In the genomic region with DNA sequence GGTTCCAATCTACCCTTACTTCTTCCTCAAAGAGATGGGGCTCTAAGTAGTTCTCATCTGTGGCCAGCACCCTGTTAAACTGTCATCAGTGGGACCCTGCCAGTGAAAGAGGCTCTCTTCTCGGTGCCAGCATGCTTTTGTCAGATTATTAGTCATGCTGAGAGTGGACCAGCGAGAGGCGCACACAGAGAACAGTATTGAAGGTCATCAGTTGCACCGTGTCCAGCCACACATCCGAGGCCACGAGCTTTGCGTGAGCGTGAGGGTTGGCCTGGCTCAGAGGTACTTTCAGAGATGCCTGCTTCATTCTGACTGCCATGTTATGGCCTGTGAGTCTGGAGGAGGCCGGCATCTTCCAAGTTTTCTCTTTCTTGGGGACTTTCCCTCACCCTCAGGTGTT, we compare ENCODE assay signal across 10 mouse cellular contexts.
"Had no signal": no experiment of that assay in that cellular context is flagged by ENCODE, and none has a peak within 500 bp of the region (broad histone marks: within the 10 kb centered on the region; RNA-seq: fewer than 3 reads in every experiment).

No protein-coding gene starts in this region.

- H3K27ac ChIP-seq: layer of hippocampus, adult 2 months; limb, embryonic 13.5 days; liver, embryonic 12.5 days; midbrain, embryonic 13.5 days; stomach, embryonic 15.5 days had no signal

- H3K4me3 ChIP-seq: layer of hippocampus, adult 2 months; limb, embryonic 13.5 days; liver, embryonic 12.5 days; midbrain, embryonic 13.5 days; stomach, embryonic 15.5 days had no signal

- H3K27me3 ChIP-seq: limb, embryonic 13.5 days; liver, embryonic 12.5 days; midbrain, embryonic 13.5 days; stomach, embryonic 15.5 days had no signal

- H3K36me3 ChIP-seq: limb, embryonic 13.5 days; liver, embryonic 12.5 days; midbrain, embryonic 13.5 days; stomach, embryonic 15.5 days had no signal

- H3K4me1 ChIP-seq: limb, embryonic 13.5 days; liver, embryonic 12.5 days; midbrain, embryonic 13.5 days; stomach, embryonic 15.5 days had no signal

- H3K9me3 ChIP-seq: liver, embryonic 12.5 days; midbrain, embryonic 13.5 days; stomach, embryonic 15.5 days had no signal

- H3K9ac ChIP-seq: limb, embryonic 13.5 days; liver, embryonic 12.5 days; lung, embryonic 14.5 days; midbrain, embryonic 13.5 days; stomach, embryonic 15.5 days had no signal

- H3K4me2 ChIP-seq: limb, embryonic 13.5 days; liver, embryonic 12.5 days; lung, embryonic 14.5 days; midbrain, embryonic 13.5 days; stomach, embryonic 15.5 days had no signal

- DNase-seq: kidney, postnatal 10 days; kidney, postnatal 4 days; lung, embryonic 14.5 days; right cerebral cortex, postnatal 14 days; thymus, postnatal 4 days had no signal

- ATAC-seq: liver, embryonic 12.5 days; midbrain, embryonic 13.5 days had no signal
